Mouse (Mus musculus) ES-E14 (cell line): Measurements from ENCODE around the gene Asz1.

Experiments used
- CHD2 ChIP-seq: IDR thresholded peaks from 2 replicates; pipeline ENCODE4 v1.6.1; 2014; ENCODE audit warnings: mild to moderate bottlenecking, low read depth, low read length, inconsistent platforms
- HCFC1 ChIP-seq: IDR thresholded peaks from 2 replicates; pipeline ENCODE4 v1.6.1; 2012; ENCODE audit warnings: low read length, inconsistent platforms, borderline replicate concordance; ENCODE audit not compliant: insufficient read depth
- MAFK ChIP-seq: IDR thresholded peaks from 2 replicates; pipeline ENCODE4 v1.6.1; 2014; ENCODE audit warnings: mild to moderate bottlenecking, low read depth, low read length, inconsistent platforms; ENCODE audit not compliant: insufficient read depth
- ZC3H11A ChIP-seq: IDR thresholded peaks from 2 replicates; pipeline ENCODE4 v1.6.1; 2012; ENCODE audit warnings: low read depth, mild to moderate bottlenecking, inconsistent platforms, low read length, borderline replicate concordance
- ZNF384 ChIP-seq: IDR thresholded peaks from 2 replicates; pipeline ENCODE4 v1.6.1; 2012; ENCODE audit warnings: low read depth, low read length, inconsistent platforms

- TF ChIP-seq ZNF384 (no peak), CHD2 (no peak), HCFC1 (no peak), MAFK (no peak), ZC3H11A (no peak)
These were observed 12.0 kb downstream of the Asz1 start for GRCm38 (mm10) chr6:18096861-18097260.
